In genomic region chr12:30591832-30592231, GRCm38 (mm10) we compare ENCODE assay signal across 22 mouse cellular contexts.
"Had no signal": no experiment of that assay in that cellular context is flagged by ENCODE, and none has a peak within 500 bp of the region (broad histone marks: within the 10 kb centered on the region; RNA-seq: fewer than 3 reads in every experiment).

No protein-coding gene starts in this region.

- ATAC-seq: hindbrain, embryonic 16.5 days; hindbrain, postnatal 0 days; inflammation-experienced regulatory T-cells, adult 6 months; intestine, embryonic 15.5 days; intestine, embryonic 16.5 days; intestine, postnatal 0 days had no signal

- DNase-seq: heart, postnatal 10 days; heart, postnatal 14 days; heart, postnatal 36 days; heart, postnatal 4 days; kidney, adult 11 months; kidney, adult 18-20 months; kidney, adult 2 months; kidney, adult 8-10 months; kidney, adult 9 months; kidney, postnatal 10 days; kidney, postnatal 14 days; kidney, postnatal 25 days; kidney, postnatal 36 days; kidney, postnatal 4 days; layer of hippocampus, adult 9-11 months; layer of hippocampus, postnatal 36 days had no signal
